Mouse (Mus musculus) intestine, embryonic 16.5 days (tissue): Measurements from ENCODE around the gene Sbno2. TPM values are rescaled to one million over a fixed set of nuclear protein-coding genes. Genes with fewer than 3 reads are reported as not detected.

Experiments used
- ATAC-seq: fragments of 200-750 bp; cut with Nextera tagmentation; 2 replicates; pipeline ENCODE4 v1.8.0; 2017; ENCODE audit warnings: moderate TSS enrichment, moderate library complexity
- H3K27ac ChIP-seq: fragments of 300-500 bp; sonication (generic); 2 replicates; pipeline ENCODE4 v1.5.1; 2014; ENCODE audit warnings: mild to moderate bottlenecking, low read length
- H3K27me3 ChIP-seq: fragments of 300-500 bp; sonication (generic); replicated peaks from 2 replicates; pipeline ENCODE4 v1.6.1; 2014; ENCODE audit warnings: low read length, control low read depth, mixed read lengths; ENCODE audit not compliant: control insufficient read depth, insufficient read depth
- H3K36me3 ChIP-seq: fragments of 300-500 bp; sonication (generic); 2 replicates; pipeline ENCODE4 v1.6.1; 2014; ENCODE audit warnings: low read length, control low read depth; ENCODE audit not compliant: control insufficient read depth, insufficient read depth
- H3K4me1 ChIP-seq: fragments of 300-500 bp; sonication (generic); 2 replicates; pipeline ENCODE4 v1.6.1; 2014; ENCODE audit warnings: low read length, control low read depth, mixed read lengths; ENCODE audit not compliant: control insufficient read depth, insufficient read depth
- H3K4me2 ChIP-seq: fragments of 300-500 bp; sonication (generic); 2 replicates; pipeline ENCODE4 v1.6.1; 2014; ENCODE audit warnings: low read depth, low read length, control low read depth
- H3K4me3 ChIP-seq: fragments of 300-500 bp; sonication (generic); 2 replicates; pipeline ENCODE4 v1.5.1; 2014; ENCODE audit warnings: mild to moderate bottlenecking, low read length
- H3K9ac ChIP-seq: fragments of 300-500 bp; sonication (generic); 2 replicates; pipeline ENCODE4 v1.6.1; 2014; ENCODE audit warnings: low read depth, low read length
- H3K9me3 ChIP-seq: fragments of 300-500 bp; sonication (generic); 2 replicates; pipeline ENCODE4 v1.6.1; 2016; ENCODE audit warnings: low read length, control low read depth; ENCODE audit not compliant: control insufficient read depth
- WGBS: fragments of 180-500 bp; shearing (Covaris S2); extraction: QIAGEN DNeasy Blood & Tissue Kit; methylation state at CpG from one replicate; pipeline ENCODE4 v1.1.7; 2014; 5-methylcytosine and 5-hydroxymethylcytosine counted together
- polyA plus RNA-seq: library from polyadenylated mRNA; unstranded; fragments of >200 nt; fragmentation: Nextera tagmentation; extraction: Ambion mirVana; gene quantifications from 2 replicates; pipeline ENCODE4 v1.2.1, GENCODE M21; 2015

Sbno2 gene
- polyA plus RNA-seq, 1 experiment from 2014 or later = 13.4 TPM

- under 1% methylated on average over 27 of the region's 27 CpGs for WGBS
- Histone ChIP-seq H3K27me3 (no peaks in the 10 kb centered on the region), H3K4me1 (peaks cover 35% of the 10 kb centered on the region), H3K4me3 (peak overlapping the region; percentile 85), H3K9me3 (no peaks in the 10 kb centered on the region), H3K4me2 (peak overlapping the region; percentile 96), H3K27ac (peak overlapping the region; percentile 81), H3K9ac (peak overlapping the region; percentile 94), H3K36me3 (peaks cover 5% of the 10 kb centered on the region)
- no peak for ATAC-seq
Measured at GRCm38 (mm10) chr10:80116563-80116926, 11.2 kb upstream of the Sbno2 start.

GRCm38 (mm10) chr10:80115944-80116335, 10.6 kb upstream of the Sbno2 start:
- Histone ChIP-seq H3K4me3 (peak overlapping the region; percentile 85), H3K9ac (peak overlapping the region; percentile 94), H3K4me1 (peaks cover 35% of the 10 kb centered on the region), H3K36me3 (no peaks in the 10 kb centered on the region; the same call in 1 of the 2 replicates), H3K9me3 (no peaks in the 10 kb centered on the region), H3K27me3 (no peaks in the 10 kb centered on the region), H3K27ac (peak overlapping the region; percentile 81), H3K4me2 (peak overlapping the region; percentile 96)
- ATAC-seq = 0 out of 2 replicates have a peak, but pooled peaks have one; percentile 13
- under 1% methylated on average over 62 of the region's 63 CpGs for WGBS

GRCm38 (mm10) chr10:80115290-80115943, 10.0 kb upstream of the Sbno2 start, which contains the start of gene Stk11:
Stk11 (plus strand) TSS chr10:80115803.
- peak; percentile 98 for ATAC-seq
- under 1% methylated on average over 70 of the region's 70 CpGs for WGBS
- no peaks in the 10 kb centered on the region for H3K27me3 ChIP-seq

GRCm38 (mm10) chr10:80114341-80115284, 9.2 kb upstream of the Sbno2 start:
- H3K9ac ChIP-seq = peak overlapping the region; percentile 72
- no peaks in the 10 kb centered on the region for H3K9me3 ChIP-seq
- peak overlapping the region; percentile 60 for H3K4me2 ChIP-seq
- peak overlapping the region; percentile 85 for H3K4me3 ChIP-seq
- H3K27ac ChIP-seq = peak overlapping the region; percentile 88
- H3K36me3 ChIP-seq = no peaks in the 10 kb centered on the region
- peak; percentile 71 for ATAC-seq
- H3K4me1 ChIP-seq = peaks cover 31% of the 10 kb centered on the region
- 3% methylated on average over 27 of the region's 27 CpGs for WGBS
- no peaks in the 10 kb centered on the region for H3K27me3 ChIP-seq

More at GRCm38 (mm10) chr10:80115290-80115943, 10.0 kb upstream of the Sbno2 start, which contains the start of gene Stk11:
- peaks cover 35% of the 10 kb centered on the region for H3K4me1 ChIP-seq
- H3K4me3 ChIP-seq = peak within 1 kb of the TSS; percentile 85
- peak within 1 kb of the TSS; percentile 94 for H3K9ac ChIP-seq
- peak within 1 kb of the TSS; percentile 96 for H3K4me2 ChIP-seq
- no peaks in the 10 kb centered on the region for H3K9me3 ChIP-seq
- no peaks in the 10 kb centered on the region; the same call in 1 of the 2 replicates for H3K36me3 ChIP-seq
- peak within 1 kb of the TSS; percentile 88 for H3K27ac ChIP-seq

- ATAC-seq = no peak
- Histone ChIP-seq H3K9me3 (no peaks in the 10 kb centered on the region), H3K27ac (no peak overlapping the region), H3K4me2 (no peak overlapping the region), H3K36me3 (no peaks in the 10 kb centered on the region), H3K9ac (no peak overlapping the region), H3K4me1 (peaks cover 17% of the 10 kb centered on the region), H3K27me3 (no peaks in the 10 kb centered on the region), H3K4me3 (no peak overlapping the region)
- 64% methylated on average over 6 of the region's 6 CpGs for WGBS
Measured at GRCm38 (mm10) chr10:80107678-80108077, 2.3 kb upstream of the Sbno2 start.

- ATAC-seq = peak; percentile 67
- no peaks in the 10 kb centered on the region for H3K27me3 ChIP-seq
- H3K4me2 ChIP-seq = no peak overlapping the region
- H3K4me3 ChIP-seq = no peak overlapping the region
- WGBS = 61% methylated on average over 5 of the region's 5 CpGs
- H3K27ac ChIP-seq = peak overlapping the region; percentile 80
- H3K9ac ChIP-seq = peak overlapping the region; percentile 53
- peaks cover 28% of the 10 kb centered on the region for H3K4me1 ChIP-seq
- no peaks in the 10 kb centered on the region for H3K9me3 ChIP-seq
- H3K36me3 ChIP-seq = no peaks in the 10 kb centered on the region
Measured at GRCm38 (mm10) chr10:80105926-80106325, 555 bp upstream of the Sbno2 start.

GRCm38 (mm10) chr10:80104181-80104580, 1.2 kb downstream of the Sbno2 start:
- Histone ChIP-seq H3K27me3 (no peaks in the 10 kb centered on the region), H3K4me1 (peaks cover 45% of the 10 kb centered on the region), H3K4me2 (no peak overlapping the region), H3K4me3 (no peak overlapping the region), H3K9me3 (no peaks in the 10 kb centered on the region), H3K9ac (no peak overlapping the region), H3K27ac (no peak overlapping the region), H3K36me3 (no peaks in the 10 kb centered on the region)
- WGBS = 70% methylated on average over 3 of the region's 3 CpGs
- no peak for ATAC-seq

GRCm38 (mm10) chr10:80103032-80103431, 2.3 kb downstream of the Sbno2 start:
- no peaks in the 10 kb centered on the region for H3K9me3 ChIP-seq
- 0 out of 2 replicates have a peak overlapping the region, but pooled peaks have one; percentile 89 for H3K4me3 ChIP-seq
- H3K4me2 ChIP-seq = no peak overlapping the region
- no peaks in the 10 kb centered on the region for H3K27me3 ChIP-seq
- peaks cover 49% of the 10 kb centered on the region for H3K4me1 ChIP-seq
- no peak overlapping the region; the same call in 1 of the 2 replicates for H3K27ac ChIP-seq
- peak overlapping the region; percentile 97 for H3K9ac ChIP-seq
- 79% methylated on average over 2 of the region's 2 CpGs for WGBS
- no peaks in the 10 kb centered on the region for H3K36me3 ChIP-seq
- no peak for ATAC-seq
